Mouse (Mus musculus): ENCODE measurements at regions not wholly inside any gene's neighbourhood (a gene's known extent, or its start where the extent isn't known, plus 50 kb on each side); places are given as distances from the start of the nearest gene placed in this dataset.
A peak's percentile ranks its signal among the peaks of the same experiment; 100 is the strongest.
"Not testable (repeated sequence)": the region's sequence is repeated elsewhere in the genome, so short reads cannot be mapped to it uniquely, and the experiment has no call there.

DNA sequence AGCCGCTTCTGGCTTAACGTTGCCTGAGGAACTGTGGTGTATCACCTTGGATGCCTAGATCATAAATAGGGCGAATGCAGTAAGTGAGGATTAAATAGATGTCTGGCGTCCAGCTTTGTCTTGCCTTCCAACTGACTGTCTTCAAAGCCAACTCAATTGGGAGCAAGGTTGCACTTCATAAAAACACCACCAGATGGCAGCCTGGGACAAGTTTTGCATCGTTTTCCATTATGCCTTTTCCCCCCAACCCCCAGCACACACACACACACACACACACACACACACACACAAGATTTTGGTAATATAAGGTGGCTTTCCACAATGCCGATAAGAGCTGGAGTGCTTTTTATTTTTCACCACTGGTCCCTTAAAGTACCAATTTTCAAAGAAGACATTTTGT, 209.3 kb downstream of the Mtrr start:
- not testable (repeated sequence) for TF ChIP-seq POLR2A (IDR thresholded peaks at IDR 0.05; ENCODE audit: low read depth, low read length)
- peak; percentile 34; the same call in 1 of the 2 replicates for TF ChIP-seq CTCF (conservative IDR thresholded peaks at IDR 0.05; ENCODE audit: insufficient read depth, insufficient read length, low read depth, low read length)
